10 mouse cellular contexts compared by ENCODE assay signal in the genomic region with DNA sequence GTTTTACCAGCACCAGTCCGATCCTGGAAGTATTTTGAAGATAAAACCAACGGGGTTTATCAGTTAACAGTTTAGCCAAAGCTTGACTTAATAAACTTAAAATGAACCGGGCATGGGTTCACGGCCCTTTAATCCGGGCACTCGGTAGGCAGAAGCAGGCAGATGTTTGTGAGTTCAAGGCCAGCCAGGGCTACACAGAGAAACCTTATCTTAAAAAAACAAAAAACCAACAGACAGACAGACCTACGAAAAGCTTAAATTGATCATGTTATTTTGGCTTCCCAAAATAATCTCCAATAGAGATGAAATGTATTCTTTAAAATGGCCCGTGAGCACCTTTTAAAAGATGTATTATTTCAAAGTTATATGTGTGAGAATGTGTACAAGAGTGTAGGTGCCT. TPM values are rescaled to one million over a fixed set of nuclear protein-coding genes. Genes with fewer than 3 reads are reported as not detected.
A peak's percentile ranks its signal among the peaks of the same experiment; 100 is the strongest.
DNase-seq lines count a peak whose midpoint lies in the region; ATAC-seq and TF ChIP-seq lines count a peak whose summit lies in the region.
"Had no signal": no experiment of that assay in that cellular context is flagged by ENCODE, and none has a peak within 500 bp of the region (broad histone marks: within the 10 kb centered on the region; RNA-seq: fewer than 3 reads in every experiment).

No protein-coding gene starts in this region.

- TF ChIP-seq POLR2A in ES-Bruce4 (IDR thresholded peaks at IDR 0.05; ENCODE audit: insufficient read depth, low read length): no peak

- H3K4me2 ChIP-seq in heart, embryonic 13.5 days: peak overlapping the region; percentile 94
- H3K4me2 ChIP-seq in forebrain, postnatal 0 days (ENCODE audit: low read depth): peak overlapping the region; percentile 80

- no peaks in the 10 kb centered on the region for H3K9me3 ChIP-seq in heart, embryonic 13.5 days
- no peaks in the 10 kb centered on the region for H3K9me3 ChIP-seq in ES-Bruce4 (replicated peaks; ENCODE audit: control insufficient read depth, insufficient read depth, low read length, poor library complexity, severe bottlenecking)
- no peaks in the 10 kb centered on the region for H3K9me3 ChIP-seq in forebrain, postnatal 0 days (ENCODE audit: low read length)

- peaks cover 12% of the 10 kb centered on the region for H3K4me1 ChIP-seq in heart, embryonic 13.5 days
- H3K4me1 ChIP-seq in ES-Bruce4 (ENCODE audit: control insufficient read depth, insufficient read depth, low read length): peaks cover 2% of the 10 kb centered on the region
- H3K4me1 ChIP-seq in forebrain, postnatal 0 days (ENCODE audit: insufficient read depth): peaks cover 11% of the 10 kb centered on the region; the same call in 1 of the 2 replicates

- H3K79me2 ChIP-seq in macrophage (ENCODE audit: inconsistent target): peaks cover 13% of the 10 kb centered on the region; the same call in 1 of the 2 replicates

- no peak for DNase-seq in heart, postnatal 36 days
- DNase-seq in forebrain, postnatal 0 days: no peak
- DNase-seq in urinary bladder, postnatal 10 days (ENCODE audit: low spot score): no peak
- no peak for DNase-seq in kidney, postnatal 36 days
- DNase-seq: lung, postnatal 4 days had no signal

- no peak for TF ChIP-seq CTCF in ES-Bruce4 (IDR thresholded peaks at IDR 0.05; ENCODE audit: low read depth, low read length)
- TF ChIP-seq CTCF in forebrain, postnatal 0 days (IDR thresholded peaks at IDR 0.05; ENCODE audit: low read depth): no peak

- ATAC-seq in heart, embryonic 13.5 days (ENCODE audit: extremely low read depth, insufficient number of reproducible peaks, low FRiP score, low TSS enrichment): no peak
- ATAC-seq in forebrain, postnatal 0 days: no peak
- ATAC-seq in monocyte, adult 5-6 weeks (replicated peaks; ENCODE audit: insufficient number of reproducible peaks, low FRiP score, low TSS enrichment, poor library complexity, severe bottlenecking): no peak

- H3K27ac ChIP-seq in heart, embryonic 13.5 days (replicated peaks): no peak overlapping the region
- no peak overlapping the region for H3K27ac ChIP-seq in ES-Bruce4 (ENCODE audit: insufficient read depth, low read length)
- H3K27ac ChIP-seq in forebrain, postnatal 0 days (ENCODE audit: low read depth, low read length): no peak overlapping the region
- no peak overlapping the region for H3K27ac ChIP-seq in macrophage

- peaks cover 36% of the 10 kb centered on the region for H3K36me3 ChIP-seq in heart, embryonic 13.5 days
- H3K36me3 ChIP-seq in ES-Bruce4 (ENCODE audit: control insufficient read depth, insufficient read depth, low read length, poor library complexity, severe bottlenecking) (peaks cover 9% of the 10 kb centered on the region), macrophage (ENCODE audit: inconsistent target) (peaks cover 27% of the 10 kb centered on the region)
- H3K36me3 ChIP-seq in forebrain, postnatal 0 days (ENCODE audit: insufficient read depth): peaks cover 19% of the 10 kb centered on the region; the same call in 1 of the 2 replicates

- WGBS in heart, embryonic 13.5 days: 27% methylated on average over 8 of the region's 8 CpGs
- 39% methylated on average over 8 of the region's 8 CpGs for WGBS in forebrain, postnatal 0 days
- 31% methylated on average over 8 of the region's 8 CpGs for WGBS in macrophage (ENCODE audit: missing documents)

- intact Hi-C loops in heart, postnatal 36 days (cut with DNase I): loop anchor here (10.0 kb wide), 1 partner anchor 211 kb away; no protein-coding TSS in a partner anchor

- H3K9ac ChIP-seq in heart, embryonic 13.5 days: peak overlapping the region; percentile 93
- peak overlapping the region; percentile 61 for H3K9ac ChIP-seq in ES-Bruce4 (ENCODE audit: low read depth, poor library complexity, severe bottlenecking)
- H3K9ac ChIP-seq in forebrain, postnatal 0 days: peak overlapping the region; percentile 87

- H3K4me3 ChIP-seq in heart, embryonic 13.5 days: peak overlapping the region; percentile 97
- H3K4me3 ChIP-seq in ES-Bruce4 (ENCODE audit: low read depth, low read length) (peak overlapping the region; percentile 96), macrophage (ENCODE audit: inconsistent target) (peak overlapping the region; percentile 61)
- peak overlapping the region; percentile 77 for H3K4me3 ChIP-seq in forebrain, postnatal 0 days (ENCODE audit: low read depth, low read length)

- no peak for TF ChIP-seq EP300 in ES-Bruce4 (IDR thresholded peaks at IDR 0.05; ENCODE audit: insufficient read depth, low read depth, low read length)

- H3K27me3 ChIP-seq in heart, embryonic 13.5 days (replicated peaks): peaks cover 21% of the 10 kb centered on the region
- H3K27me3 ChIP-seq in ES-Bruce4 (ENCODE audit: control insufficient read depth, insufficient read depth, low read length, poor library complexity, severe bottlenecking): no peaks in the 10 kb centered on the region
- H3K27me3 ChIP-seq in forebrain, postnatal 0 days (ENCODE audit: insufficient read depth, low read length): no peaks in the 10 kb centered on the region

RNA-seq across cellular contexts. Expression of a gene that starts 1.0 kb away (rescaled TPM):
- polyA plus RNA-seq in heart, embryonic 13.5 days (2015; fragmentation: Nextera tagmentation; extraction: Ambion mirVana): 7.2 and 7.6 TPM in 2 replicates
- total RNA-seq in heart, postnatal 36 days (2021): 1 to 10 TPM; 6.1 to 7.3 TPM
- 12.5 and 12.8 TPM in 2 replicates for polyA plus RNA-seq in ES-Bruce4 (2011; ENCODE audit: insufficient read depth, insufficient read length, low read depth, missing spikeins)
- 16.5 and 30.8 TPM in 2 replicates for total RNA-seq in forebrain, postnatal 0 days (2014; rRNA removed)
- polyA plus RNA-seq in forebrain, postnatal 0 days (2015; fragmentation: Nextera tagmentation; extraction: Ambion mirVana): 8.0 and 8.2 TPM in 2 replicates
- total RNA-seq in macrophage (2018; cell fraction: chromatin; rRNA removed): 10 to 100 TPM in 22 of 26 experiments, 1 to 10 TPM in 4; 7.8 to 39.7 (median 21.8) TPM
- total RNA-seq in macrophage (2018; cell fraction: cytosol; rRNA removed): 1 to 10 TPM; 2.4 to 9.7 (median 5.2) TPM
- total RNA-seq in macrophage (2018; cell fraction: nucleus; rRNA removed): 10 to 100 TPM in 17 of 26 experiments, 1 to 10 TPM in 9; 5.3 to 26.2 (median 11.2) TPM
- 3.2 to 6.1 TPM (median 6.0 TPM) in 3 replicates for polyA plus RNA-seq in macrophage (2018)
- 22.5 to 30.7 TPM (median 30.6 TPM) in 3 replicates for total RNA-seq in monocyte, adult 5-6 weeks (2017)

RNA-seq across cellular contexts. Expression of a gene that starts 15.1 kb away (rescaled TPM):
- polyA plus RNA-seq in heart, embryonic 13.5 days (2015; fragmentation: Nextera tagmentation; extraction: Ambion mirVana): not detected in 2 replicates
- total RNA-seq in heart, postnatal 36 days (2021): not detected
- polyA plus RNA-seq in ES-Bruce4 (2011; ENCODE audit: insufficient read depth, insufficient read length, low read depth, missing spikeins): not detected in 2 replicates
- total RNA-seq in forebrain, postnatal 0 days (2014; rRNA removed): 23.5 and 37.4 TPM in 2 replicates
- 7.4 and 10.8 TPM in 2 replicates for polyA plus RNA-seq in forebrain, postnatal 0 days (2015; fragmentation: Nextera tagmentation; extraction: Ambion mirVana)
- total RNA-seq in macrophage (2018; cell fraction: chromatin; rRNA removed): not detected
- 1 to 10 TPM in 10 of 26 experiments, under 1 TPM in 12, not detected in 4; 0.04 to 1.9 (median 0.78) TPM for total RNA-seq in macrophage (2018; cell fraction: cytosol; rRNA removed)
- 1 to 10 TPM in 1 of 26 experiments, under 1 TPM in 12, not detected in 13; 0.17 to 1.0 (median 0.52) TPM for total RNA-seq in macrophage (2018; cell fraction: nucleus; rRNA removed)
- polyA plus RNA-seq in macrophage (2018): 0.16 to 1.1 TPM (median 0.67 TPM) in 3 replicates
- total RNA-seq in monocyte, adult 5-6 weeks (2017): not detected in 3 replicates
- total RNA-seq: common myeloid progenitor, adult 5-6 weeks had no signal

RNA-seq across cellular contexts. Expression of a gene that starts 39.5 kb away (rescaled TPM):
- 4.5 and 4.9 TPM in 2 replicates for polyA plus RNA-seq in heart, embryonic 13.5 days (2015; fragmentation: Nextera tagmentation; extraction: Ambion mirVana)
- 10 to 100 TPM; 11.3 to 13.4 TPM for total RNA-seq in heart, postnatal 36 days (2021)
- polyA plus RNA-seq in ES-Bruce4 (2011; ENCODE audit: insufficient read depth, insufficient read length, low read depth, missing spikeins) (3.2 and 3.7 TPM in 2 replicates), macrophage (2018) (0.04 TPM in 2 of 3 replicates, not detected in the other)
- 25.2 and 27.2 TPM in 2 replicates for total RNA-seq in forebrain, postnatal 0 days (2014; rRNA removed)
- polyA plus RNA-seq in forebrain, postnatal 0 days (2015; fragmentation: Nextera tagmentation; extraction: Ambion mirVana): 23.1 and 28.4 TPM in 2 replicates
- under 1 TPM in 19 of 26 experiments, not detected in 7; 0.09 to 0.57 (median 0.19) TPM for total RNA-seq in macrophage (2018; cell fraction: chromatin; rRNA removed)
- total RNA-seq in macrophage (2018; cell fraction: cytosol; rRNA removed): under 1 TPM in 25 of 26 experiments, not detected in 1; under 0.01 to 0.24 (median 0.04) TPM
- under 1 TPM in 24 of 26 experiments, not detected in 2; 0.10 to 0.45 (median 0.23) TPM for total RNA-seq in macrophage (2018; cell fraction: nucleus; rRNA removed)
- 16.0 to 28.4 TPM (median 16.3 TPM) in 3 replicates for total RNA-seq in monocyte, adult 5-6 weeks (2017)
